In the genomic region with DNA sequence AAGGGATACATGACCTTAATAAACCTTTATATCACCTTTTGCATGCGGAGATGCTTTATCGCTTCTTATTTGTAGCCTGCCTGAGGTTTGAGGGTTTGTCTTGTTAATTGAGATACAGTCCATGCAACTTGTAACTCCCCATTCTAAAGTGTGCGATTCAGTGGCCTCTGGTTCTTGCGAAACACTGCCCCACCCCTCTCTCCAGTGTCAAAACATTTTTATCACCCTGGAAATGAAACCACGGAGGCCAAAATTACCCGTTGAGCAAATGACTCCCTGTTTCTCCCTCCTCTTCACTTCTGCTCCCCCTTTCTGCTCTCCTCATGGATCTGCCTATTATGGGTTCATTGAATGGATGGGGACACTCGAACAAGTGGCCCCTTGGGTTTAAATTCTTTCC, we compare ENCODE assay signal across 22 mouse cellular contexts. TPM values are rescaled to one million over a fixed set of nuclear protein-coding genes. Genes with fewer than 3 reads are reported as not detected.
DNase-seq lines count a peak whose midpoint lies in the region; ATAC-seq and TF ChIP-seq lines count a peak whose summit lies in the region.
"Had no signal": no experiment of that assay in that cellular context is flagged by ENCODE, and none has a peak within 500 bp of the region (broad histone marks: within the 10 kb centered on the region; RNA-seq: fewer than 3 reads in every experiment).

No protein-coding gene starts in this region.

- WGBS in lung, postnatal 0 days = 62% methylated on average over 7 of the region's 7 CpGs

- no peaks in the 10 kb centered on the region for H3K9me3 ChIP-seq in lung, postnatal 0 days (ENCODE audit: low read length)
- H3K9me3 ChIP-seq: forebrain, embryonic 15.5 days; heart, embryonic 15.5 days; hindbrain, embryonic 12.5 days; liver, embryonic 12.5 days; midbrain, embryonic 12.5 days had no signal

- TF ChIP-seq CTCF in lung, postnatal 0 days (IDR thresholded peaks at IDR 0.05) = no peak

- no peak overlapping the region for H3K27ac ChIP-seq in lung, postnatal 0 days (ENCODE audit: low read length)
- H3K27ac ChIP-seq: forebrain, embryonic 15.5 days; heart, embryonic 15.5 days; hindbrain, embryonic 12.5 days; kidney, postnatal 0 days; liver, embryonic 12.5 days; midbrain, embryonic 12.5 days had no signal

- DNase-seq in heart, adult 18-20 months = peak; percentile 63 to 71
- DNase-seq in heart, postnatal 10 days = no peak
- peak; percentile 21 for DNase-seq in lung, postnatal 14 days
- DNase-seq in lung, postnatal 0 days (ENCODE audit: low spot score) = no peak
- peak; percentile 22 for DNase-seq in adipocyte (ENCODE audit: low spot score)
- no peak for DNase-seq in kidney, adult 9 months
- no peak for DNase-seq in MN1 (ENCODE audit: low spot score)
- DNase-seq: cerebellum, adult 18-20 months; cerebellum, postnatal 36 days; left cerebral cortex, postnatal 4 days; thymus, adult 18-20 months had no signal

- ATAC-seq in lung, postnatal 0 days = no peak
- ATAC-seq in megakaryocyte, adult 5-6 weeks (ENCODE audit: poor library complexity, severe bottlenecking) = peak; percentile 84
- ATAC-seq: CD4-positive, CD25-positive, alpha-beta regulatory T cell, adult 4 months; forebrain, embryonic 15.5 days; liver, embryonic 12.5 days had no signal

- H3K36me3 ChIP-seq in lung, postnatal 0 days (ENCODE audit: insufficient read depth, low read length) = no peaks in the 10 kb centered on the region
- H3K36me3 ChIP-seq: forebrain, embryonic 15.5 days; G1E; heart, embryonic 15.5 days; hindbrain, embryonic 12.5 days; liver, embryonic 12.5 days; midbrain, embryonic 12.5 days had no signal

- peaks cover 3% of the 10 kb centered on the region; the same call in 1 of the 2 replicates for H3K4me1 ChIP-seq in lung, postnatal 0 days (ENCODE audit: insufficient read depth, low read depth, low read length)
- H3K4me1 ChIP-seq: forebrain, embryonic 15.5 days had no signal

- no peak overlapping the region for H3K9ac ChIP-seq in lung, postnatal 0 days (replicated peaks; ENCODE audit: low read depth)
- H3K9ac ChIP-seq: forebrain, embryonic 15.5 days; heart, embryonic 15.5 days; hindbrain, embryonic 12.5 days; liver, embryonic 12.5 days; midbrain, embryonic 12.5 days had no signal

- intact Hi-C loops in heart, postnatal 10 days (cut with DNase I) = no loop called here

- H3K4me2 ChIP-seq in lung, postnatal 0 days (replicated peaks; ENCODE audit: low read depth, low read length) = no peak overlapping the region
- H3K4me2 ChIP-seq: forebrain, embryonic 15.5 days; heart, embryonic 15.5 days; hindbrain, embryonic 12.5 days; liver, embryonic 12.5 days; midbrain, embryonic 12.5 days had no signal

- no peak overlapping the region for H3K4me3 ChIP-seq in lung, postnatal 0 days (ENCODE audit: low read depth, low read length)
- H3K4me3 ChIP-seq: erythroblast, embryonic 14.5 days; forebrain, embryonic 15.5 days; heart, embryonic 15.5 days; hindbrain, embryonic 12.5 days; liver, embryonic 12.5 days; midbrain, embryonic 12.5 days had no signal

- no peak for TF ChIP-seq EP300 in lung, postnatal 0 days (IDR thresholded peaks at IDR 0.05)

- H3K27me3 ChIP-seq in lung, postnatal 0 days (replicated peaks; ENCODE audit: insufficient read depth, low read length) = no peaks in the 10 kb centered on the region
- H3K27me3 ChIP-seq: forebrain, embryonic 15.5 days; heart, embryonic 15.5 days; hindbrain, embryonic 12.5 days; liver, embryonic 12.5 days; midbrain, embryonic 12.5 days had no signal

RNA-seq across cellular contexts. Expression of a gene that starts 8.0 kb away (rescaled TPM):
- total RNA-seq in heart, adult 18-20 months (2021) = 10 to 100 TPM; 14.6 to 15.8 TPM
- 10 to 100 TPM in 1 of 2 experiments, 1 to 10 TPM in 1; 8.6 to 13.0 TPM for total RNA-seq in heart, postnatal 10 days (2021)
- polyA plus RNA-seq in lung, postnatal 0 days (2015; fragmentation: Nextera tagmentation; extraction: Ambion mirVana) = 11.9 and 16.8 TPM in 2 replicates
- 0.07 and 0.11 TPM in 2 replicates for total RNA-seq in megakaryocyte, adult 5-6 weeks (2015)
- total RNA-seq in megakaryocyte, adult 5-6 weeks (2017) = not detected in 2 replicates
- total RNA-seq: neutrophil, adult 5-6 weeks had no signal
- polyA plus RNA-seq: CD4-positive, CD25-positive, alpha-beta regulatory T cell, adult 4 months; G1E had no signal

Comparison
In these comparisons a context has a peak if more than half of its experiments do, and no peak if none do; other contexts are left out.
1. DNase-seq: peak in heart, adult 18-20 months (2 of 2), lung, postnatal 14 days (single experiment) and adipocyte (single experiment); none in heart, postnatal 10 days (0 of 2), lung, postnatal 0 days (single experiment), kidney, adult 9 months (single experiment) and MN1 (single experiment).
2. RNA of a gene that starts 8.0 kb away (total RNA-seq): 14.6 to 15.8 TPM in heart, adult 18-20 months and 8.6 to 13.0 TPM in heart, postnatal 10 days; 0.07 to 0.11 TPM in megakaryocyte, adult 5-6 weeks; every median in the first group is over 4 times any median in the second.